Mouse (Mus musculus) cerebellum, adult 9-11 months (tissue): Measurements from ENCODE around the gene Cox8b.
A peak's percentile ranks its signal among the peaks of the same experiment; 100 is the strongest.

Experiments
- DNase-seq: peaks from one replicate; pipeline ENCODE4 v3.0.0; 2022

The Cox8b gene

GRCm38 (mm10) chr7:140900220-140900619, at the start of gene Cox8b:
Gene Cox8b (minus strand): TSS chr7:140900446.
- DNase-seq, result no peak

- no peak for DNase-seq
Measured at GRCm38 (mm10) chr7:140949255-140949654, 49.0 kb upstream of the Cox8b start.

DNA sequence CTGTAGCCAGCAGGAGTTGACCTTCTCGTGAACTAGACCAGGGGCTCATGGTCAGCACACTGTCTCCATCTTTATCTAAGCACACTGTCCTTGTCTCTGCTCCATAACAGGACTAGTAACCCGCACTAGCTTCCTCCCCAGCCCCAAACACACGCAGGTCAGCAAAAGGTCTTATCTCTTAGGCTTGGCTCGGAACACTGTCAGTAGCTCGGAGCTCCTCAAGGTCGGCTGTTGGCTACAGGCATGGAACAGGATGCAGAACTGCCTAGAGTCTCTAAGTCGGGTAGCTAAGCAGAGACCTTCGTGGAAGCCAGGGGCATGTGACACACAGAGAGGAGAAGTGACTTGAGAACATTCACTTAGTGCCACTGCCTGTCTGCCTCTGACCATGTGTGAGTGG, 47.9 kb upstream of the Cox8b start:
- no peak for DNase-seq

DNA sequence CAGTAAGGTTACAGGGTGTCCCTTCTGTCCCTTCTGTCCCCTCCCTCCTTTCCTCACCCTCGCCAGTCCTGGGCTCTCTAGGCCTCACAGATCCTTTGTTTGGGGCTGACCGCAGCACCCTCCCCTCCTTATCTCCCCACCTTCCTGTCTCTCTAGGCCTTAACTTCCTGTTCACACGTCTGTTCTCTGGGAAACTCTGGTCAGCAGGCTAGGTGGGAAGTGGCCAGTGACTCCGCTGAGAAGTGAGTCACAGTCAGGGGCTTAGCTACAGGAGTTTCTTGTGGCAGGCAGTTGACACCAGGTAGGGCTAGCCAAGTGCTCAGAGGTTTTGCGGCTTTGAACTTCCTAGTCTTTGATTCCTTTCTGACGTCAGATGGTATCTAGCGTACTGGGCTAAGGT, 46.7 kb upstream of the Cox8b start:
- DNase-seq, result no peak

- DNase-seq, result no peak
Measured at GRCm38 (mm10) chr7:140946311-140946710, 46.1 kb upstream of the Cox8b start.

- no peak for DNase-seq
Measured at GRCm38 (mm10) chr7:140945247-140945646, 45.0 kb upstream of the Cox8b start.

- DNase-seq, result no peak
Measured at GRCm38 (mm10) chr7:140944236-140944635, 44.0 kb upstream of the Cox8b start.

DNA sequence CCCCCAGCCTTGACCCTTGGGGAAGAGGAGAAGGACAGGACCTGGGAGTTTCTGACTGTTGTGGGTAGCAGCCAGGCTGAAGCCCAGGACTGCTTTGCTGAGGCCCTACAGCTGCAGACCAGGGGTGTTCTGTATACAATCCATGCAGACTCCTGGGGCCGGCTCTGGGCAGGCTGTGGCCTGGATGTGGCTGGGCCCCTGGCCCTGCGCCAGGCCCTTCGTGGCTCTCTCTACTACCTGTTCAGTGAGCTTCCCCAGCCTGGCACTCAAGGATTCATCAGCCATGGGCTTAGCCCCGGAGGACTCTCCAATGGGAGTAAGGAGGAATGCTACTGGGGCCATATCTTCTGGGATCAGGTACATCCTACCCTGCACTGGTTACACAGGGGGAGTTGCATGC, 43.1 kb upstream of the Cox8b start:
- DNase-seq, result no peak

DNA sequence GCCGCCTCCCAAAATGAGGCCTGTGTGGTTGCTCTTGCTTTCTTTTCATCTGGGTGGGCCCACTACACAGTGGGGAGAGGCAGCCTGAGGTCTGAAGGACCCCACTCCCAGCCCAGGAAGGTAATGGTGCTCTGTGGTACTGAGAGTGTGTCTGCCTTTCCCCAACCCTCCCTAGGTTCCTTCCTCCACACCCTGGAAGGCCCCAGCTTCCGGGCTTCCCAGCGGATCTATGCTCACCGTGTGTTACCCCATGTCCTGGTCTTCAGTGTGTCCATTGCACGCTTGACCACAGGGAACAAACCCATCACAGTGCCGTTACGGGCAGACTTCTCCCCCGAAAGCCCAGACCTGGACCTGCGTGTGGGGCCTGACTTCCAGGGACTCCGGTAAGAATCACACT, 42.6 kb upstream of the Cox8b start:
- DNase-seq, result no peak

- no peak for DNase-seq
Measured at GRCm38 (mm10) chr7:140942341-140942740, 42.1 kb upstream of the Cox8b start.

DNA sequence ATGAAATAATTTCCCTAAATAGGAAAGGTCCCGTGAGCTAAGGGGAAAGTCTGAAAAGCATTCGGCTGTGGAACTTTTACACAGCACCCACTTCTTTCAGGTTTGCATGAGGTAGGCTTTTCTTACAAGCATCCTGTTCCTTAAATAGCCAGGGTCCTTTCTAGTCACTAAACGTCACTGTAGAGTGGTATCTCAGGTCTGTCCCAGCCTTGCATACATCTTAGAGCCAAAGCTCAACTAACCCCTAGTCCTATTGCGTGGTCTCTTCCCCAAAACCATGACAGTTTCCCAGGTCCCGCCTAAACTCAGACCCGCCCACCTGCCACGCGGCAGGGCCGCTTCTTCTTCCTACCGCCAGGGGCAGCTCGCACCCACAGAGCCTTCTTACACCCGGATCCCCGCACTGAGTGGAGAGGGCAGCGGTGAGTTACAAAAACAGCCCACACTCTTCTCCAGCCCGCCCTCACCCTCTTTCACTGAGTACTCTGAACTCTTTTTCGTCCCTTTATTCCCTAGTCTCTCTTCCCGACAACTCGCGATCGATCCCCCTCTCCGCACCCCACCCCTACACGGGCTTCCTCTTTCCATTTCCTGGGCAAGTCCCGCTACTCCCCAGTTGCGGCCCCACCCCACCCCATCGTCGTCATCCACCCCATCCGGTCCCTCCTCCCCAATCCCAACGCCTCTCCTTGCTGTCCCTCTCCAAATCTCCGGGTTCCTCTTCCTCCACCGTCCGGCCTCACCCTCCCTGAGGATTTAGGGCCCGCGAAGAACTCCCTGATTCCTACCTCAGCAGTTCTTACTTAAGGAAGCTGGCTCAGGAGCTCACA, 41.2 kb upstream of the Cox8b start, which contains the start of gene Pgghg:
Pgghg (plus strand) TSS at position 170 of the 830 bp plus-strand sequence.
- peak; percentile 43 for DNase-seq

- no peak for DNase-seq
Measured at GRCm38 (mm10) chr7:140939669-140940171, 39.5 kb upstream of the Cox8b start.

DNA sequence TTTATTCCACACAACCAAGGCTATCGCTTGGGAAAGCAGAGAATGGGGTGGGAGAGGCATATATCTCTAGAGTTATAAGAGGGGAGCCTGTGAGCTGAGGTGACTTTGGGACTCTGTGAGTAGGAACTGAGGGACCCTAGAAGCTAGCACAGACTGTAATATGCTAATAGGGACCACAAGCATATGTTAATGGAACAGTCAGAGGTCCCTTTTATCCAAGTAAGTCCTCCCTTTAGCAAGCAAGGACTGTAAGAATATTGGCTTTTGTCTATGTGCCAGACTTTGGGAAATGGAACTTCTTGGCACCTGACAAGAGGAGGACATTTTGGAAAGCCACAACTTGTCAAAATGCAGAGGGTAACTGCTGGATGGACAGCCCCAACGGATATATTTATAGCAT, 38.6 kb upstream of the Cox8b start:
- no peak for DNase-seq

GRCm38 (mm10) chr7:140938436-140938835, 38.2 kb upstream of the Cox8b start:
- no peak for DNase-seq

DNA sequence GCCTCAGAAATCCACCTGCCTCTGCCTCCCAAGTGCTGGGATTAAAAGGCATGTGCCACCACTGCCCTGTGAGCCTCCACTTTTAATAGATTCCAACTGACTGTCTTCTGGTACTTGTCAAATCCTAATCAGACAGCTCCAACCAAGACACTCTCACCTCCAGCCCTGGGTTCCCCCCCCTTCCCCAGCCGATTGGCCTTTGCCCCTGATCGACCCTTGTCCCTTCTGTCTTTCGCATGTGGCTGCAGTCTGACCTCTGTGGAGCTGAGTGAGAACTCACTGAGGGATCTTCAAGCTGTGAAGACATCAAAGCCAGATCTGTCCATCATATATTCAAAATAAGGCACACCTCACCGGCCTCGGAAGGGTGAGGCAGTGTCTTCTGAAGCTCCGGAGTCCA, 26.9 kb upstream of the Cox8b start:
- DNase-seq, result no peak

DNA sequence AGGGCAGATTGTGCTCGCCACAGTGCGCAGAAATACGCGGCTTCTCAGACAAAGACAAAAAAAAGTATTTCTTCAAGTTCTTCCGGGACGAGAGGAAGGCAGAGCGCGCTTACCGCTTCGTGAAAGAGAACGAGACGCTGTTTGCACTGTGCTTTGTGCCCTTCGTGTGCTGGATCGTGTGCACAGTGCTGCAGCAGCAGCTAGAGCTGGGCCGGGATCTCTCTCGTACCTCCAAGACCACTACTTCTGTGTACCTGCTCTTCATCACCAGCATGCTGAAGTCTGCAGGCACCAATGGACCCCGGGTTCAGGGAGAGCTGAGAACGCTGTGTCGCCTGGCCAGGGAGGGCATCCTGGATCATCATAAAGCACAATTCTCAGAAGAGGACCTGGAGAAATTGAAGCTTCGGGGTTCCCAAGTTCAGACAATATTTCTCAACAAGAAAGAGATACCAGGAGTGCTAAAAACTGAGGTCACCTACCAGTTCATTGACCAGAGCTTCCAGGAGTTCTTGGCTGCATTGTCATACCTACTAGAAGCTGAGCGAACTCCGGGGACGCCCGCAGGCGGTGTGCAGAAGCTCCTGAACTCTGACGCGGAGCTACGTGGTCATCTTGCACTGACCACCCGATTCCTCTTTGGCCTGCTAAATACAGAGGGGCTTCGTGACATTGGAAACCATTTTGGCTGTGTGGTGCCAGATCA, 23.0 kb upstream of the Cox8b start:
- no peak for DNase-seq

DNA sequence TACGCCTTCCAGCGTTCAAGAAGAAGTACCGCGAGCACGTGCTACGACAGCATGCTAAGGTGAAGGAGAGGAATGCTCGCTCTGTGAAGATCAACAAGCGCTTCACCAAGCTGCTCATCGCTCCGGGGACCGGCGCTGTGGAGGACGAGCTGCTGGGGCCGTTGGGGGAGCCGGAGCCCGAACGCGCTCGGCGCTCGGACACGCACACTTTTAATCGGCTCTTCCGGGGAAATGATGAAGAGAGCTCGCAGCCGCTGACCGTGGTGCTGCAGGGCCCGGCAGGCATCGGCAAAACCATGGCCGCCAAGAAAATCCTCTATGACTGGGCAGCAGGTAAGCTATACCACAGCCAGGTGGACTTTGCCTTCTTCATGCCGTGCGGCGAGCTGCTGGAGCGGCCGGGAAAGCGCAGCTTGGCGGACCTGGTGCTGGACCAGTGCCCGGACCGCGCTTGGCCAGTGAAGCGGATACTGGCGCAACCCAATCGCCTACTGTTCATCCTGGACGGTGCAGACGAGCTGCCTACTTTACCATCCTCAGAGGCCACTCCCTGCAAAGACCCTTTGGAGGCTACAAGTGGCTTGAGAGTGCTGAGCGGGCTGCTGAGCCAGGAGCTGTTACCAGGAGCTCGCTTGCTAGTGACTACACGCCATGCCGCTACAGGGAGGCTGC, 22.3 kb upstream of the Cox8b start:
- peak; percentile 85 for DNase-seq

- no peak for DNase-seq
Measured at GRCm38 (mm10) chr7:140921225-140921975, 21.2 kb upstream of the Cox8b start.

DNA sequence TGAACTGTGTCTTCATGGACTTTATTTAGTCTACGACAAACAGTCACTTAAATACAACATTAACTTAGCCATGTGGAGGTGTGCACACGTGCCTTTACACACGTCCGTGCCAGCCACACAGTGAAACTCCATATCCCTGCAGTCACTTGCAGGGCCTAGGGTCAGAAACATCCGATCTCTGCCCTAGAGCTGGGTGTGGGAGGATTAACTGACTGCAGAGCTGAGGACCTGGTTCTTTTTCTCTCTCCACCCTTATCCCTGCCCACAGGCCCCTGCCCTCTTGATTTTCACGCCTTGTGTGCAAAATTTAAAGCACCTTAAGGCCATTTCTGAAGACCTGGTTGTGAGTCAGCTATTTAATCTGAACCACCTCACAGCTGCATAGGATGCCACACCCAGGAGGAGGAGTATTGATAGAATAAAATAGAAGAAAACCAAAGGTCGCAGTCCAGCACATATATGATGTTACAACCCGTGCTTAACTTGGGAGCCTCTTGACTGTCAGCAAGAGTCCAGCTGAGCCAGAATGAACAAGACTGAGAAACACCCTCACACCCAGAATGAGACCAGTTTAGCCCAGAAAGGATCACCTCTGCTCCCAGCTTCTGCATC, 20.3 kb upstream of the Cox8b start, which contains the start of gene Nlrp6:
Nlrp6 (plus strand) TSS at position 485 of the 612 bp plus-strand sequence.
- DNase-seq, result no peak

- no peak for DNase-seq
Measured at GRCm38 (mm10) chr7:140919911-140920310, 19.7 kb upstream of the Cox8b start.

DNA sequence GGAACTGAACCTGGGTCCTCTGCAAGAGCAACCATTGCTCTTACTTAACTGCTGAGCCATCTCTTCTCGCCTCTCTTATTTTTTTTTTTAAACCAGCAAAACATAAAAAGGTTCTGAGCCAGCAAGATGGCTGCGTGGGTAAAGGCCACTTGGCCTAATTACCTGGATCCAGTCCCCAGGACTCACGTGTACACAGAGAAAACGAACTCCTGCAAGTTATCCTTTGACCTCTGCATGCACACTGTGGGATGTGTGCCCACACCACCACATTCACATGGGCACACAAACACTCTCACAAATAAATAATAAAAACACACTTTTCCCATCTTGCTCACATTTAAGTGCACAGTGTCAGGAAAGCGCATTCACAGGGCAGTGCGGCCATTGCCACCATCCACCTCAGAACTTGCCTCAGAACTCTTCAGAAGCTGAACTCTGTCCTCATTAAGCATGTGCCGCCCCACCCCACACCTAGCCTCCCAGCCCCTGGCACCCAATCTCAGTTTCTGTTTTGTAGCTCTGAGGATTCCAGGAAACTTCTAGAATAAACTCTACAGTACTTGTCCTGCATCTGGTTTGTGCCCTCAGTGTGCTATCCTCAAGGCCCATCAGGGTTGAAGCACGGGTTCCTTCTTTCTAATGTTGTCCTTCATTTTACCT, 13.9 kb upstream of the Cox8b start:
- no peak for DNase-seq
